Mouse (Mus musculus): Measurements from ENCODE around the gene Cox19.

DNA sequence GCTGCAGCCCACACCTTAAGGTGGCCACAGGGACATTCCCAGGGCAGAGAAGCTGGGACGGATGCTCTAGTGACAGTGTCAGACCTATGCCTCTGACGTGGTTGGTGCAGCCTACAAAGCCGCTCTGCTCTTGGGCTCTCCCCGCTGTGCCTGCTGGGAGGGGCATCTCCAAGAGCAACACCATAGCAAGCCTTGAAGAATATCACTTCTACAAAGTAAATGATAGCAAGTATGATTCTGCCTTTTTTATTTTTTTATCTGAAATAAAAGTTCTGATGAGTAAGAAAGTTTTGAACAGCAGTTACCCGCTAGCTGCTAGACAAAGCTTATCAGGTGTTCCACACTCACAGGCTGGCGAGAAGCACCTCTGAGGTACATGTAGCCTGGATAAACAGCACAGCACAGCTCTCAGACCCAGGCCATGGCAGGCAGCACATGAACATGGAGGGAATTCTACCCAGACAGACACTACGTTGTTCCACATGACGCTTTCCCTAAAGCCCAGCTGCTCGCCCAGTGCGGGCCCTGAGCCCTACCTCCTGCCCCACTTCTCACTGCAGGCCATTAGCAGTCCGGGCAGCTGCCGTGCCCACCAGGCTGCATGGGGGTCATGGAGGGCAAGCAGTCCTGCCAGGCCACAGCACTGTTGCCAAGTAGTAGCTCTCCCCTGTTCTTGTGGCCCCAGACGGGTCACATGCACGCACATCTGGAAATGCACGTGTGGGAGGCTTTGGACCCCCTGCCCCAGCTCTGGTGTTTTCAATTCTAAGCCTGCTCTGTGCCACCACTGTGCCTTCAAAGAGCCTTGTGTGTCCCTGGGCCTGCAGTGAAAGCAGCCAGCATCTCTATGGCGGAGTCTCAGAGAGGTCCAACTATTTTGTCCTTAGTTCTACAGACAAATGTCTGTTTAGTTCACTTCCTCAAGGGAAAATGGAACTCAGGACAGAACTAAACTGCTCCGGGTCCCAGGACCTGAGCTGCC lies 37.8 kb upstream of the Cox19 start:
- TF ChIP-seq CTCF (IDR thresholded peaks at IDR 0.05; ENCODE audit: control insufficient read depth, insufficient read depth, insufficient read length), result no peak
- TF ChIP-seq MAX (IDR thresholded peaks at IDR 0.05), result no peak
- no peak for TF ChIP-seq MYOG (IDR thresholded peaks at IDR 0.05; ENCODE audit: control insufficient read depth, extremely low read depth, insufficient read length)
- TF ChIP-seq USF1 (IDR thresholded peaks at IDR 0.05; ENCODE audit: low read depth), result no peak
- TF ChIP-seq CEBPB (IDR thresholded peaks at IDR 0.05; ENCODE audit: low read depth), result no peak
- no peak for TF ChIP-seq FOSL1 (IDR thresholded peaks at IDR 0.05; ENCODE audit: insufficient read depth, low read length, poor library complexity, severe bottlenecking)
- no peak for TF ChIP-seq MYOD1 (IDR thresholded peaks at IDR 0.05; ENCODE audit: control insufficient read depth, insufficient read length, low read depth)

Data from C2C12 (cell line).